Mouse (Mus musculus) limb, embryonic 14.5 days (tissue): Measurements from ENCODE around the gene Rbfox3. TPM values are rescaled to one million over a fixed set of nuclear protein-coding genes. Genes with fewer than 3 reads are reported as not detected.

ENCODE experiments used
- ATAC-seq: fragments of 200-750 bp; cut with Nextera tagmentation; 2 replicates; pipeline ENCODE4 v1.8.0; 2017; ENCODE audit warnings: low read depth, moderate number of reproducible peaks, moderate TSS enrichment; ENCODE audit not compliant: low FRiP score
- DNase-seq: peaks from one replicate; pipeline ENCODE4 v3.0.0-alpha.2; 2015; ENCODE audit warnings: low spot score
- H3K27ac ChIP-seq: fragments of 300-500 bp; sonication (generic); replicated peaks from 2 replicates; pipeline ENCODE4 v1.5.1; 2014; ENCODE audit warnings: low read depth, mild to moderate bottlenecking, low read length, moderate library complexity, mixed read lengths
- H3K27me3 ChIP-seq: fragments of 300-500 bp; sonication (generic); 2 replicates; pipeline ENCODE4 v1.6.1; 2014; ENCODE audit warnings: low read length, mixed read lengths; ENCODE audit not compliant: control insufficient read depth, insufficient read depth
- H3K36me3 ChIP-seq: fragments of 300-500 bp; sonication (generic); 2 replicates; pipeline ENCODE4 v1.6.1; 2014; ENCODE audit warnings: mild to moderate bottlenecking, low read length, moderate library complexity, mixed read lengths; ENCODE audit not compliant: control insufficient read depth, insufficient read depth
- H3K4me1 ChIP-seq: fragments of 300-500 bp; sonication (generic); 2 replicates; pipeline ENCODE4 v1.6.1; 2014; ENCODE audit warnings: antibody characterized with exemption, low read length, mixed read lengths; ENCODE audit not compliant: control insufficient read depth, insufficient read depth
- H3K4me2 ChIP-seq: fragments of 300-500 bp; sonication (generic); replicated peaks from 2 replicates; pipeline ENCODE4 v1.6.1; 2014; ENCODE audit warnings: low read depth, mild to moderate bottlenecking, low read length, moderate library complexity; ENCODE audit not compliant: severe bottlenecking
- H3K4me3 ChIP-seq: fragments of 300-500 bp; sonication (generic); replicated peaks from 2 replicates; pipeline ENCODE4 v1.5.1; 2014; ENCODE audit warnings: low read length
- H3K9ac ChIP-seq: fragments of 300-500 bp; sonication (generic); 2 replicates; pipeline ENCODE4 v1.6.1; 2014; ENCODE audit warnings: mild to moderate bottlenecking, low read depth, low read length, moderate library complexity; ENCODE audit not compliant: severe bottlenecking
- H3K9me3 ChIP-seq: fragments of 300-500 bp; sonication (generic); 2 replicates; pipeline ENCODE4 v1.6.1; 2016; ENCODE audit warnings: low read length; ENCODE audit not compliant: control insufficient read depth
- POLR2A ChIP-seq: fragments of 200-500 bp; IDR thresholded peaks from 2 replicates; pipeline ENCODE4 v1.8.0; 2012; ENCODE audit warnings: inconsistent platforms, mild to moderate bottlenecking, moderate library complexity, borderline replicate concordance; ENCODE audit not compliant: insufficient read depth, insufficient read length; ENCODE audit errors: extremely low read depth
- WGBS: fragments of 180-500 bp; shearing (Covaris S2); extraction: QIAGEN DNeasy Blood & Tissue Kit; methylation state at CpG from one replicate; pipeline ENCODE4 v1.1.7; 2014; 5-methylcytosine and 5-hydroxymethylcytosine counted together
- polyA plus RNA-seq, 2 experiments: library from polyadenylated mRNA; depleted of rRNA in 1 of 2; stranded (reverse) in 1 of 2; unstranded in 1 of 2; fragments of >200 nt; fragmentation: Nextera tagmentation in 1 of 2; extraction: Ambion mirVana in 1 of 2; gene quantifications; 2 replicates each; pipeline versions ENCODE4 v1.2.1 to v1.2.3; 2012 to 2014

Gene Rbfox3
- polyA plus RNA-seq, 2 experiments = 0.43 to 0.44 TPM

GRCm38 (mm10) chr11:118620869-118621268, 290.5 kb downstream of the Rbfox3 start:
- Histone ChIP-seq H3K4me2 (no peak overlapping the region), H3K9ac (no peak overlapping the region), H3K4me3 (no peak overlapping the region), H3K4me1 (no peaks in the 10 kb centered on the region), H3K36me3 (no peaks in the 10 kb centered on the region), H3K9me3 (no peaks in the 10 kb centered on the region), H3K27ac (no peak overlapping the region), H3K27me3 (no peaks in the 10 kb centered on the region)
- DNase-seq (no peak), ATAC-seq (no peak)
- WGBS = 84% methylated on average over 4 of the region's 4 CpGs
- TF ChIP-seq POLR2A = no peak

GRCm38 (mm10) chr11:118614126-118614525, 297.3 kb downstream of the Rbfox3 start:
- Histone ChIP-seq H3K27me3 (0 out of 2 replicates have a peak, but pooled peaks cover 6% of the 10 kb centered on the region), H3K27ac (no peak overlapping the region), H3K4me3 (no peak overlapping the region), H3K36me3 (no peaks in the 10 kb centered on the region), H3K4me1 (no peaks in the 10 kb centered on the region), H3K4me2 (no peak overlapping the region), H3K9ac (no peak overlapping the region), H3K9me3 (no peaks in the 10 kb centered on the region)
- no peak for DNase-seq
- no peak for ATAC-seq
- TF ChIP-seq POLR2A = no peak
- WGBS = 86% methylated on average over 4 of the region's 4 CpGs

GRCm38 (mm10) chr11:118610128-118610527, 301.3 kb downstream of the Rbfox3 start:
- no peak for TF ChIP-seq POLR2A
- 1% methylated on average over 14 of the region's 14 CpGs for WGBS
- Histone ChIP-seq H3K4me1 (no peaks in the 10 kb centered on the region), H3K9ac (no peak overlapping the region), H3K36me3 (no peaks in the 10 kb centered on the region), H3K27ac (no peak overlapping the region), H3K4me2 (no peak overlapping the region), H3K9me3 (no peaks in the 10 kb centered on the region), H3K27me3 (0 out of 2 replicates have a peak, but pooled peaks cover 8% of the 10 kb centered on the region), H3K4me3 (no peak overlapping the region)
- ATAC-seq = no peak
- DNase-seq = no peak

- TF ChIP-seq POLR2A = no peak
- H3K36me3 ChIP-seq = no peaks in the 10 kb centered on the region
- no peak overlapping the region for H3K4me3 ChIP-seq
- no peak overlapping the region for H3K9ac ChIP-seq
- DNase-seq (no peak), ATAC-seq (no peak)
- no peak overlapping the region for H3K27ac ChIP-seq
- H3K9me3 ChIP-seq = no peaks in the 10 kb centered on the region
- no peak overlapping the region for H3K4me2 ChIP-seq
- 0 out of 2 replicates have a peak, but pooled peaks cover 8% of the 10 kb centered on the region for H3K27me3 ChIP-seq
- WGBS = 7% methylated on average over 17 of the region's 17 CpGs
- H3K4me1 ChIP-seq = no peaks in the 10 kb centered on the region
These were observed 302.0 kb downstream of the Rbfox3 start for GRCm38 (mm10) chr11:118609236-118610000.

GRCm38 (mm10) chr11:118607927-118608326, 303.5 kb downstream of the Rbfox3 start:
- H3K4me3 ChIP-seq = no peak overlapping the region
- no peaks in the 10 kb centered on the region for H3K36me3 ChIP-seq
- TF ChIP-seq POLR2A = no peak
- DNase-seq (no peak), ATAC-seq (no peak)
- H3K27ac ChIP-seq = no peak overlapping the region
- no peak overlapping the region for H3K9ac ChIP-seq
- H3K4me2 ChIP-seq = no peak overlapping the region
- WGBS = 43% methylated on average over 8 of the region's 8 CpGs
- 0 out of 2 replicates have a peak, but pooled peaks cover 8% of the 10 kb centered on the region for H3K27me3 ChIP-seq
- H3K9me3 ChIP-seq = no peaks in the 10 kb centered on the region
- no peaks in the 10 kb centered on the region for H3K4me1 ChIP-seq
